Mouse (Mus musculus): ENCODE data around the gene Ccdc152.

DNA sequence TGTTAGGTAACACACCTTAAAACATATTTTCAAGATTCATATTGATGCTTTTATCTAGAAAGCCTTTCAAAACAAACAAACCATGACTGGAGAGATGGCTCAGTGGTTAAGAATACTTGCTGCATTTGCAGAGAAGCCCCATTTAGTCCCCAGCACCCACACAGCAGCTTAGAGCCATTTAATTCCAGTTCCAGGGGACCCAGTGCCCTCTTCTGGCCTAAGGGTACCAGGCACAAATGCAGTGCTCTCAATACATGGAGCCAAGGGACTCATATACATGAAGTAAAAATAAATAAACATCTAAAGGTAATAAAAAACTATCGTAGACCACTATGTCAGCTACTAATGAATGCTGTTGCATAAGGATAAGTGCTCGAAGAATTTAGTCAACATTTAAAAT is 25.9 kb downstream of the Ccdc152 start:
- no peak for TF ChIP-seq ZC3H11A (IDR thresholded peaks at IDR 0.05; ENCODE audit: borderline replicate concordance, low read depth, low read length)
- no peak for TF ChIP-seq CHD2 (IDR thresholded peaks at IDR 0.05; ENCODE audit: low read depth, low read length)

Measured in ES-E14 (cell line).